Mouse (Mus musculus): Measurements from ENCODE around the gene Cldn14. TPM values are rescaled to one million over a fixed set of nuclear protein-coding genes. Genes with fewer than 3 reads are reported as not detected.

Gene Cldn14
- polyA plus RNA-seq (2012): not detected in 2 replicates

DNA sequence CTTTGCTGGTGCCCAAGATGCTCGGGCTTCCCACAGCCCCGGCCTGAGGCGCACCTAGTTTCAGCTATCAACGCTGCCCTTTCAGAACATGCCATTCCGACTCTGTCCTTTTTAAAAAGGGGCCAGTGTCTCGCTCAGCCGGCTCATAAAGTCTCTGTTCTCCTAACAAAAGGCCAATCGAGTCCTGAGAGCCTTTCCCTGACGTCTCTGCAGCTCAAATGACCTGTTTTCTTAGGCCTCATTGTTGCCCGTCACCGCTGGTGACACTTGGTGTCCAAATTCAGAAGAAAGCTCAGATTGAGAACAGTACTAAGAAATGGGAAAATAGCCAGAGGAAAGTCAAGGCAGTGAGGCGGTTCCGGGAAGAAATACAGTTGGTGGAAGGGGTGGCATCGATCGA lies at the start of gene Cldn14:
Gene Cldn14 (minus strand): TSS at position 101 of the 400 bp plus-strand sequence.
- no peak for TF ChIP-seq GATA1 (IDR thresholded peaks at IDR 0.05; ENCODE audit: low read length)

DNA sequence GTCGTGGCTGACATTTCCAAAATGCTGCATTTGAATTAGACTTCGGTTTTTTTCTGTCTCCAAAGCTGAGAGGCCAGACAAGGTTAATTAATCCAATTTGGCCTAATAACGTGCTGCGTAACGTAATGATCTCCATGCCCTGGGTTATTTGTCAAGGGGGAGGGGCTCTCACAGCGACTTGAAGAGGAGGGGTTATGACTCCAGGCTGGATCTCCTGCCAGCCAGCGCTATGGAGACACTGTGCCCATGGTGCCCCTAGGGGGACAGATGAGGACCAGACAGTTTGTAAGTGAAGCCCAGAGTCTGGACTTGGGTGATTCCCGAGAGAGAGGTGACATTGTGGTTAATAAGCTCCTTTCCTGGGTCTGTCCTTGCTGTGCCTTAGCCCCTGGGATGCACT lies 46.9 kb upstream of the Cldn14 start:
- no peak for TF ChIP-seq GATA1 (IDR thresholded peaks at IDR 0.05; ENCODE audit: low read length)

DNA sequence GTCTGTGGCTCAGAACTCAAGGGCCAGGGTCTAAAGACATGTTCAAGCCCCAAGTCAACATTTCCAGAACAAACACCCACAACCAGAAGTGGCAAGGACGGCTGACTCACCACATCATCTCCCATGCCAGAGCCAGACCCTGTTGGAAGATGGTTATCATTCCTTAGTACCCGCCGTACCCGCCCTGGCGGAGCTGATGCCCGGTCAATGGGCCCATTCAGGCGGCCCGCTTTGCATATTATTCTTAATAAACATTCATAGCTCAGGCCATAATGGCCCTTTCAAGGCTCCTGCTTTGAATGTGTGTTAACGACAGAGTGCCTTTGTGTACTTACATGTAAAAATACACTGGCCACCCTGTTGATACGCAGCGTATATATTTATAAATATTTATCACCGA lies 46.5 kb upstream of the Cldn14 start:
- TF ChIP-seq GATA1 (IDR thresholded peaks at IDR 0.05; ENCODE audit: low read length): no peak

DNA sequence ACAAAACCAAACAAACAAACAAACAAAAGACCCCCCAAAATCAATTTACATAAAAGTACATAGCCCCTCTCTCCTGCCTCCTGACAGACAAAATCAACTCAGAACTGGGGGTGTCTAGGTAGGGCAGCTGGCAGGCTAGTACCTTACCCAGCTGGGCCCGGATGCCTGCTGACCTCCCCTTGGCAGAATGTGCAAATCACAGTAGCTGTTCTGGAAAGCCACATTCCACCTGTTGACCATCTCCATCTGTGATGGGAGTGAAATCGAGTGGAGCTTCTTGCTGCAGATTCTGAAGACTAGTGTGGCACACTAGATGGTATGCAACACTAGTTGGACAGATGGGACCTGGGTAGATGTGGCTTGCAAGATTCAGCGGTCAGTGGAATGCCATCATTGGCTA lies 41.7 kb upstream of the Cldn14 start:
- no peak for TF ChIP-seq GATA1 (IDR thresholded peaks at IDR 0.05; ENCODE audit: low read length)

DNA sequence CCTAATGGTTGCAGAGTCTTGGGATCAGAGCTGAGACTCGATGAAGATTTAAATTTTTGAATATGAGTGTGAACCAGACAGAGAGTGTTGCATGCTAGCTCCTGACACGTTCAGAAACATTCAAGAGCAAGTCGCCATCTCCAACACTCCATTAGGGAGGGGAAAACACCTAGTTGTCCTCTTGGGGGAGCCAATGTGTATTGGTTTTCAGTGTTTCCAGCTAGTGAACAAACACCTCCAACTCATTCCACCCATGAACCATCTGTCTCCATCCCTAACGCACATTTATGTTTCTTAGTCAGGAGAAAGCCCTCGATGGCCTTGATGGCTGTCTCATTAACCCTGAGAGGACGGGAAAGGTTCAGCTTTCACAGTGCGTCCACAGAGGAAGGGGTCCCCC lies 36.4 kb upstream of the Cldn14 start:
- no peak for TF ChIP-seq GATA1 (IDR thresholded peaks at IDR 0.05; ENCODE audit: low read length)

DNA sequence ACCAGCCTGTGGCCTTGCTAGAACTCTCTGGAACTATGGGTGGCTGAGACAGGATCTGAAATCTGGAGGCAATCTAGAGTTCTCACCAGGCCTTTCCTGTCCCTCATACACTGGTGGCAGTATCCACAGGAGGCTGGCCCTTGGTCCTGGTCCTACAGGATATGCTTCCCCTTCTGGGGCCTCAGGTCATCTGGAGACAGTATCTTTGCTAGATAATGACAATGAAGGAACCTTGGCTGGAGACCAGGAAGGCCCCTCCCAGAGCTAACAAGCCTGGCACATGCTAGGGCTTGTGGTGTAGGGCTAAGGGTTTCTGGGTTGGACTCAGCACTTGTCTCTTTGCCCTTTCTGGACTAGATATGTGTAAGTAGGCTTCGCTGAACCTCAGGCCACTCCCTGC lies 35.2 kb upstream of the Cldn14 start:
- TF ChIP-seq GATA1 (IDR thresholded peaks at IDR 0.05; ENCODE audit: low read length): no peak

DNA sequence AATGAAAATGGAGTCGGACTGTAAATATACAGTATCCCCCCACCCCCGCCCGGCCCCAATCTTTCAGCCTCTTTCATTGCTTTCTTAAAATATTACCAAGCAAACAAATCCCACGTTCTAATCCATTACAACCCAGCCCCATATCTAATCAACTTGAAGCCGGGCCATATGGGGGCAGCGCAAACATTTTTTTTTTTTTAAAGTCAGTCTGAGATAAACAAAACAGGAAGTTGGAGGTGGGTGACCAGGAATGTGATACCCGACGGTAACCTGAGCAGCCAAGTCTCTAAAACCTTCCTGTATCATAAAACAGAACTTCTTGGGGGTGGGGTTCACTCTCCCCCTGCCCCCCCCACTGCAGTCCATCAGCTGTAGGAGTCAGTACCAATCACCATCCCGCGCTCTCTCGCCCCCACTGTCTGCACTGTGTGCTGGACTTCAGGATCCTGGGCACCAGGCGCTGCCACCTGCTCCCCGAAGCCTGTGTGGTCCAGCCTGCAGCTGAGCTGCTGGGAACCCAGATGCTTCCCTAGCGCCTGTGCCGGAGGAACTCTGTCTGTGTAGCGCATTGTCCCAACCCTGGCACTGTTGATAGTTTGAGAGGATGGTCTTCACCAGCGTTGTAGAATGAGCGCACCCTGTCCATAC lies 32.6 kb upstream of the Cldn14 start:
- no peak for TF ChIP-seq GATA1 (IDR thresholded peaks at IDR 0.05; ENCODE audit: low read length)

DNA sequence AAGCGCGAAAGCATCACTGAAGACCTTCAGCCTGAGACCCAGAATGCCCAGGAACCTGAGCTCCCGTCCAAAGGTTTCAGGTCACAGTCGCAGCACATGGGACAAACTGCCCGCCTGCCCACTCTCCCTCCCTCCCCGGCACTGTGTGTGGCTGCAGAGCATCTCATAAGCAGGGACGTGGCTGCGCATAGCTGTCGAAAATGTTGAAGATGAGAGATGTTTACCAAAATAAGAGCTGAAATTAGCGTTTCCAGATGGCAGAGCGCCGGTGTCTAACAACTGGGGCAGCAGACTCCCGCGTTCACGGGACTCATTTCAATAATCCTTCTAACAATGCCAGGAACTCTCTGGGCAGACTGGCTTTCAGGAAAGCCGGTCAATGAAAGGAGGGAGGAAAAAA lies 31.8 kb upstream of the Cldn14 start:
- TF ChIP-seq GATA1 (IDR thresholded peaks at IDR 0.05; ENCODE audit: low read length): no peak

DNA sequence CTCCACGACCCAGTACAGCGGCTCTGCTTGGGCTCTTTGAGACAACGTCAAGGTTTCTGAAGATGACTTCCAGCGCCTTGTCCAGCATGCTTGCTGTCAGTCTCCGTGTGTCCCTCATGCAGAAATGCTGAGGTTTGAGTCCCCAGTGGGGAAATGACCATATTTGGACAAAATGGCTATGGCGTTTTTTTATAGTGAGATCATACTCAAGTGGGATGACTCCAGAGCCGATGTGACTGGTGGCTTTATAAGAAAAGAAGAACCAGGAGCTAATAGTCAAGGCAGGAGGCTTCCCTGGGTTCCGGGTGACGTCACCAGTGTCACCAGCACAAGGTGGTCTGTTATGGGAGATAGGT lies 30.3 kb upstream of the Cldn14 start:
- no peak for TF ChIP-seq GATA1 (IDR thresholded peaks at IDR 0.05; ENCODE audit: low read length)

DNA sequence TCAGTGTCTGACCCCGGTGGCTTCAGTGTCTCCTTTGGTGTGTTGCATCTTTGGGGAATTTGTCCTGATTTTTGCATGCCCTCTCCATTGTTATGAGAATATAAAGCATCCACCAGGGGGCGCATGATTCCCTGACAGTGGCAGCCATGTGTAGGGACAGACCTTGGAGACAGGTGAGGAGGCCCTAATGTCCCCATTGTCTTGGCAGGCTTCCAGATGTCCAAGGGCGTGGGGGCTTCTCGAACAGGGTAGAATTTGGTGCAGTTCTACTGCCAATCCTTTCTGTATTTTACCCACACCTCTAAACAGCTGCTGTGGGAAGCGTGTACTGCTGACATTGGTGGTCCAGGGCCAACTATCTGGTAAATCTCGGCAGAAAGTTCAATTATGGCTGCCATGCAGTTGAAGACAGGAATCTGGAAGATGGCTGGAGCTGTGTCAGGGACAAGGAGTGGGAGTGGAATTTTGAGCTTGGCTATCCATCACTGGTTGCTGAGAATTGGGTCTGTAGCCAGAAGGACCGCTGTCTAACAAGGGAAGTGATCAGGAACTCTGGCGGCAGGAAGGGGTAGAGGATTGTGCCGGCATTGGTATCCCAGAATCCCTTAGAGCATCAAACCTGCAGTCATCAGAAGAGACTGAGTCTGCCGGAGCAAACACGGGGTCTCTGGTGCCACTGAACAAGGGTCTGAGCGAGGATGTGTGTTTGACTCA lies 29.8 kb upstream of the Cldn14 start:
- TF ChIP-seq GATA1 (IDR thresholded peaks at IDR 0.05; ENCODE audit: low read length): no peak

DNA sequence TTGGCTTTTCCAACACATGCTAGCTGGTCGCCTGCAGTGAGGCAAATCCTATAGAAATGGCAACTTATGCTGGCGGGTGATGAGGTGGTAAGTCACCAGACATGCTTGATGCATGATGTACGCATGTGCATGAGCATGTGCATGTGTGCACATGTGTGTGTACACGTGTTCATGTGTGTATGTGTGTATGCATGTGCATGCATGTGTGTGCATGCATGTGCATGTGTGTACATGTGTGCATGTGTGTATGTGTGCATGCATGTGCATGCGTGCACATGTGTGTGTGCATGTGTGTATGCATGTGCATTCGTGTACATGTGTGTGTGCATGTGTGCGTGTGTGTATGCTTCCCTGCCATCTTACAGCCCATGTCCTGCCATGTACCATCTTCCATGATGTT lies 28.6 kb upstream of the Cldn14 start:
- TF ChIP-seq GATA1 (IDR thresholded peaks at IDR 0.05; ENCODE audit: low read length): no peak

DNA sequence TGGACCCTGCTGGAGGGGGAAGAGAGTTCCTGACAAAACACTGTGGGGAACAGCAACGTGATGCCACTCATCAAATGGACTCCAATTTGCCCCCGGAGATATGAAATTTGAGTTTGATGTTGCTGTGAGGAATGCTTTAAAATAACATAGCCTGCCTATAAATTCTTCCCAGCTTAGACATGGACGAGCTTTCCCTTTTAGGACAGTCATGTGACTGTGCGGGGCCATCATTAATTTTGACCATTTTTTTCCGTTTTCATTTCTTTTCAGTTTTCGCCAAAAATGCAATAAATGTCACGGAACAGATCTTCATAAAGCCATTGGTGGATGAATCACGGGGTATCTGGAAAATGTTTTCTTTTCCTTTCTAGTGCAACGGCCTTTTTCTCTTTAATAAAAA lies 25.5 kb upstream of the Cldn14 start:
- TF ChIP-seq GATA1 (IDR thresholded peaks at IDR 0.05; ENCODE audit: low read length): no peak

DNA sequence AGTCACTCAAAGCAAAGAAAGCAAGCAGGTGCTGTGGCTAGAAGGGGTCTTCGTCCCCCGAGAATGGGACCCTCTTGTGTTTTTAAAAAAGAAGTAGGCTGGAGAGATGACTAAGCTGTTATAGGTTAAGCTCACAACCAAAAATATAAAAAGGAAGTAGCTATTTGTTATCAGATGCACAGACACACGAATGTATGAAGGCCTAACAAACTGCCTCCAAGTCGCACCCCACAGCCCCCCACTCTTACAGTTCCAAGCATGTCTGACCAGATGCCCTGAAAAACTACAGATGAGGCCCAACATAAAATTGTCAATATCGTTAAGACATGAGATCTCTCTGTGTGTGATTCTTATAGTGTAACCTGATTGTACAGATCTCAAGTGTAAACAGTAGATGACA lies 23.6 kb upstream of the Cldn14 start:
- no peak for TF ChIP-seq GATA1 (IDR thresholded peaks at IDR 0.05; ENCODE audit: low read length)

DNA sequence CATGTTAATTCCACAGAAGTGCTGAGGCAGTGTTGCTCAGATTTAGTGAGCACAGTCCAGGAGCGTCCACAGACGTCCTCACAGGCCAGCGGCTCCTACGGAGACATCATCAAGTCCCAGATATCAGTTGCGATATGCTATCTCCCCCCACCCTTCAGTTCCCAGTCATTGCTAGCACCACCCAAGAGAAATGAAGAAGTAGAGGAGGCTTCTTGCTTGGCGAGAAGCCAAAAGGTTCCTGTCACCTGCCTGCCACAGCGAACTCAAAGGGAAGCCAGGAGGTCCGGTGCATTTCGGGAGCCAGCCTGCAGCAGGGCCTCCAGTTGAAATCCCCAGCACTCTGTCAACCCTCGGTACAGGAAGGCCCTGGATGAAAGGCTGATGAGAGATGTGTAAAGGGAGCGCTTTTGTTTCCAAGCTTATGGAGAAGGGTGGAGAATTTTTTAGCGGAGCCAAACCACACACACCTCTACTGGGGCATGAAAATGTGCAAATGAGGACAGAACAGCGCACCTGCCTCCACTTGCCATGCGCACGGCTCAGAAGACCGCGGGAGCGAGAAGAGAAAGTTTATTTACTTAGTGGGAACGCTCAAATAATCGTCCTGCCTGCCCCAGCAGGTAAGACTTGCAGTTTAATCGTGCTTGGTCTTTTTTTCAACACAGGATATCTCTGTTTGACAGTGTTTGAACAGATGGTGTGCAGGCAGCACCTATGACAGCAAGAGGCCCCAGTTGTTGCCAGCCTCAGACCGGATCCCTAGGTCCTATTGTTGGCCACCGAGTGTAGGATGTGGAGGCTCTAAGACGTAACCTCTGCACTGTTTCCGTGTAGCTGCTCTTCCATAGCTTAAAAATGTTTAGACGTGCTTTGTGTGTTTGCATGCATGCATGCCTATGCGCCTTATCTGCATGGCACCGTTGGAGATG lies 15.0 kb upstream of the Cldn14 start:
- no peak for TF ChIP-seq GATA1 (IDR thresholded peaks at IDR 0.05; ENCODE audit: low read length)

DNA sequence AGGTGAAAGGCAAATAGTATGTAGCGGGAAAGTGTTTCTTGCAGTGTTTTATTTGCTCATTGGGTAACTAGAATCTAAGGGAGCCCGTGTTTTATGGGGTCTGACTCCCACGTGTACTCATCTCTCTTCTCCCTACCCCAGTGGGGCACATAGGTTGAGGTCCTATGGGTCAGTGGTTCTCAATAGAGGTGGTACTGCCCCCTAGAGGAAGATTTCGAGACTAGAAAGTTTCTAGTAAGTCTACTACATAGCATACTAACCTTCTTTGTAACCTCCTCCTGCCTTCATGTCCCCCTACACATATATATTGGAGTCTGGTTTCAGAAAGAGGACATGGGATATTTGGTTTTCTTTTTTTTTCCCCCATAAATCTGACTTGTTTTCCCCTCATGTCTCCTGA lies 9.3 kb upstream of the Cldn14 start:
- no peak for TF ChIP-seq GATA1 (IDR thresholded peaks at IDR 0.05; ENCODE audit: low read length)

DNA sequence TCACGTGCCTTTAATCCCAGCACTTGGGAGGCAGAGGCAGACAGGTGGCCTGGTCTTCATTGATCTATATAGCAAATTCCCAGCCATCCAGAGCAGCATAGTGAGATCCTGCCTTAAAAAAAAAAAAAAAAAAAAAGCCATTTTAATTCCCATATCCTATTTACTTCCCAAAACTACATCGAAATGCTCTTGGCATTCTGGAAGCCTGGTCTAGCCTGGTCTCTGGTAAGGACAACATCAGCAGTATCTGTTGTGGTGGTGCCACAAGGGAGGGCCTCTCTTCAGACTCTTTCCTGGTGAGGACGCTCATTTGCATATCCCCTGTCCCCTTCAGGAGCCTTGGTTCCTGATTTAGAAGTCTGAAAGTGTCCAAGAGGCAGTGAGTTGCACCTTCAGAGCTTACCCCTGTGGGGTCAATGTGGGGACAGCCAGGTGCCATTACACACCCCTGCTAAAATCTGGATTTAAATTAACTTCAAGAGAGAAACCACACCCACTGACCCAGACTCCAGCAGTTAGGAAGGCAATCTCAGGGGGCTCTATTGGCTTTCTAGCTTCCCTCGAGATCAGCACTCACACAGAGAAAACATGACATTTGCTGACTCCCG lies 6.0 kb upstream of the Cldn14 start:
- no peak for TF ChIP-seq GATA1 (IDR thresholded peaks at IDR 0.05; ENCODE audit: low read length)

Measured in G1E-ER4 (cell line).